Mouse (Mus musculus) intestine, postnatal 0 days (tissue): ENCODE results near the gene Shisa7. TPM values are rescaled to one million over a fixed set of nuclear protein-coding genes. Genes with fewer than 3 reads are reported as not detected.
"Not testable (repeated sequence)": the region's sequence is repeated elsewhere in the genome, so short reads cannot be mapped to it uniquely, and the experiment has no call there.

Source experiments
- ATAC-seq: fragments of 200-750 bp; cut with Nextera tagmentation; 2 replicates; pipeline ENCODE4 v1.8.0; 2017; ENCODE audit warnings: mild to moderate bottlenecking, moderate TSS enrichment, moderate library complexity
- H3K27ac ChIP-seq: fragments of 300-500 bp; sonication (generic); 2 replicates; pipeline ENCODE4 v1.5.1; 2014; ENCODE audit warnings: mild to moderate bottlenecking, low read depth, low read length, moderate library complexity
- H3K27me3 ChIP-seq: fragments of 300-500 bp; sonication (generic); replicated peaks from 2 replicates; pipeline ENCODE4 v1.6.1; 2014; ENCODE audit warnings: low read length, mixed read lengths; ENCODE audit not compliant: control insufficient read depth, insufficient read depth
- H3K36me3 ChIP-seq: fragments of 300-500 bp; sonication (generic); 2 replicates; pipeline ENCODE4 v1.6.1; 2014; ENCODE audit warnings: mild to moderate bottlenecking, moderate library complexity; ENCODE audit not compliant: control insufficient read depth, insufficient read depth
- H3K4me1 ChIP-seq: fragments of 300-500 bp; sonication (generic); replicated peaks from 2 replicates; pipeline ENCODE4 v1.6.1; 2014; ENCODE audit warnings: antibody characterized with exemption, low read length, mixed read lengths; ENCODE audit not compliant: control insufficient read depth, insufficient read depth
- H3K4me2 ChIP-seq: fragments of 300-500 bp; sonication (generic); replicated peaks from 2 replicates; pipeline ENCODE4 v1.6.1; 2014; ENCODE audit warnings: low read depth, mild to moderate bottlenecking, moderate library complexity
- H3K4me3 ChIP-seq: fragments of 300-500 bp; sonication (generic); 2 replicates; pipeline ENCODE4 v1.5.1; 2014; ENCODE audit warnings: low read depth, low read length
- H3K9ac ChIP-seq: fragments of 300-500 bp; sonication (generic); 2 replicates; pipeline ENCODE4 v1.6.1; 2014; ENCODE audit warnings: mild to moderate bottlenecking, low read depth, low read length
- H3K9me3 ChIP-seq: fragments of 300-500 bp; sonication (generic); 2 replicates; pipeline ENCODE4 v1.6.1; 2016; ENCODE audit warnings: mixed run types; ENCODE audit not compliant: control insufficient read depth
- CTCF ChIP-seq: sonication (generic); IDR thresholded peaks from 2 replicates; pipeline ENCODE4 v1.5.1; 2016; ENCODE audit warnings: low read depth, mild to moderate bottlenecking, control low read depth, antibody characterized with exemption, moderate library complexity
- WGBS: fragments of 180-500 bp; shearing (Covaris S2); extraction: QIAGEN DNeasy Blood & Tissue Kit; methylation state at CpG from one replicate; pipeline ENCODE4 v1.1.7; 2014; 5-methylcytosine and 5-hydroxymethylcytosine counted together
- polyA plus RNA-seq: library from polyadenylated mRNA; unstranded; fragments of >200 nt; fragmentation: Nextera tagmentation; extraction: Ambion mirVana; gene quantifications from 2 replicates; pipeline ENCODE4 v1.2.1, GENCODE M21; 2015

Gene Shisa7
- polyA plus RNA-seq, 1 experiment from 2014 or later = 0.07 TPM

GRCm38 (mm10) chr7:4825365-4825764, 19.1 kb downstream of the Shisa7 start:
- H3K27ac ChIP-seq = no peak overlapping the region
- no peak overlapping the region for H3K4me3 ChIP-seq
- H3K27me3 ChIP-seq = 0 out of 2 replicates have a peak, but pooled peaks cover under 1% of the 10 kb centered on the region
- 57% methylated on average over 4 of the region's 4 CpGs for WGBS
- no peaks in the 10 kb centered on the region for H3K9me3 ChIP-seq
- no peak overlapping the region for H3K4me2 ChIP-seq
- no peaks in the 10 kb centered on the region; the same call in 1 of the 2 replicates for H3K36me3 ChIP-seq
- TF ChIP-seq CTCF = no peak
- H3K9ac ChIP-seq = no peak overlapping the region
- H3K4me1 ChIP-seq = no peaks in the 10 kb centered on the region
- ATAC-seq = no peak

GRCm38 (mm10) chr7:4822162-4822907, 22.2 kb downstream of the Shisa7 start:
- H3K27ac ChIP-seq = no peak overlapping the region
- ATAC-seq = no peak
- H3K4me1 ChIP-seq = no peaks in the 10 kb centered on the region
- H3K4me3 ChIP-seq = no peak overlapping the region
- no peak for TF ChIP-seq CTCF
- H3K27me3 ChIP-seq = no peaks in the 10 kb centered on the region
- WGBS = 59% methylated on average over 6 of the region's 6 CpGs
- H3K9ac ChIP-seq = no peak overlapping the region
- no peaks in the 10 kb centered on the region; the same call in 1 of the 2 replicates for H3K36me3 ChIP-seq
- H3K4me2 ChIP-seq = no peak overlapping the region
- H3K9me3 ChIP-seq = no peaks in the 10 kb centered on the region

GRCm38 (mm10) chr7:4821690-4822089, 22.8 kb downstream of the Shisa7 start:
- ATAC-seq = no peak
- Histone ChIP-seq H3K36me3 (no peaks in the 10 kb centered on the region; the same call in 1 of the 2 replicates), H3K4me2 (no peak overlapping the region), H3K4me3 (no peak overlapping the region), H3K27me3 (no peaks in the 10 kb centered on the region), H3K27ac (no peak overlapping the region), H3K9ac (no peak overlapping the region), H3K4me1 (no peaks in the 10 kb centered on the region), H3K9me3 (no peaks in the 10 kb centered on the region)
- 89% methylated on average over 4 of the region's 4 CpGs for WGBS
- no peak for TF ChIP-seq CTCF

- not testable (repeated sequence) for H3K27me3 ChIP-seq, H3K4me3 ChIP-seq, H3K4me2 ChIP-seq, ATAC-seq, H3K9me3 ChIP-seq, H3K36me3 ChIP-seq, H3K4me1 ChIP-seq, H3K27ac ChIP-seq, H3K9ac ChIP-seq
- WGBS = 90% methylated on average over 7 of the region's 7 CpGs
These were observed 23.6 kb downstream of the Shisa7 start for GRCm38 (mm10) chr7:4820925-4821324.

GRCm38 (mm10) chr7:4816559-4816958, 27.9 kb downstream of the Shisa7 start:
- no peaks in the 10 kb centered on the region; the same call in 1 of the 2 replicates for H3K36me3 ChIP-seq
- no peaks in the 10 kb centered on the region for H3K27me3 ChIP-seq
- no peak for ATAC-seq
- H3K4me1 ChIP-seq = no peaks in the 10 kb centered on the region
- H3K9ac ChIP-seq = no peak overlapping the region
- no peak for TF ChIP-seq CTCF
- H3K9me3 ChIP-seq = no peaks in the 10 kb centered on the region
- H3K4me2 ChIP-seq = no peak overlapping the region
- no peak overlapping the region for H3K4me3 ChIP-seq
- H3K27ac ChIP-seq = no peak overlapping the region

GRCm38 (mm10) chr7:4813105-4813791, 31.2 kb downstream of the Shisa7 start:
- no peak for TF ChIP-seq CTCF
- 17% methylated on average over 8 of the region's 8 CpGs for WGBS
- no peak for ATAC-seq

More at GRCm38 (mm10) chr7:4813105-4813791, 31.2 kb downstream of the Shisa7 start:
- peak overlapping the region; percentile 85 for H3K27ac ChIP-seq
- peak overlapping the region; percentile 77 for H3K9ac ChIP-seq
- H3K36me3 ChIP-seq = peaks cover 6% of the 10 kb centered on the region
- peak overlapping the region; percentile 78 for H3K4me3 ChIP-seq
- peak overlapping the region; percentile 60 for H3K4me2 ChIP-seq
- no peaks in the 10 kb centered on the region for H3K27me3 ChIP-seq
- no peaks in the 10 kb centered on the region for H3K9me3 ChIP-seq
- no peaks in the 10 kb centered on the region for H3K4me1 ChIP-seq
